In genomic region chr8:124274441-124275120, GRCm38 (mm10) we compare ENCODE assay signal across 11 mouse cellular contexts. TPM values are rescaled to one million over a fixed set of nuclear protein-coding genes. Genes with fewer than 3 reads are reported as not detected.
DNase-seq lines count a peak whose midpoint lies in the region; TF ChIP-seq lines count a peak whose summit lies in the region.
"Had no signal": no experiment of that assay in that cellular context is flagged by ENCODE, and none has a peak within 500 bp of the region (broad histone marks: within the 10 kb centered on the region; RNA-seq: fewer than 3 reads in every experiment).

No protein-coding gene starts in this region.

- in situ Hi-C loops in CH12.LX (cut with MboI; ENCODE audit: low pct_ligation_motif_present, low pct_unique_long_range_greater_than_20kb, low sequenced_read_pairs): loop anchor here (5.0 kb wide), 1 partner anchor 42 kb away; the partner anchor contains the start of gene Galnt2

- no peaks in the 10 kb centered on the region for H3K27me3 ChIP-seq in CH12.LX (replicated peaks)
- H3K27me3 ChIP-seq in embryonic facial prominence, embryonic 10.5 days (replicated peaks; ENCODE audit: low read depth, poor library complexity, severe bottlenecking): no peaks in the 10 kb centered on the region

- H3K4me1 ChIP-seq in CH12.LX (ENCODE audit: control insufficient read depth in 1 of 2, insufficient read depth in 2 of 2): peaks cover 64 to 84% of the 10 kb centered on the region in 2 experiments
- H3K4me1 ChIP-seq in brown adipose tissue, adult 24 weeks (ENCODE audit: control insufficient read depth, insufficient read depth, insufficient read length, low read length): peaks cover 56% of the 10 kb centered on the region
- H3K4me1 ChIP-seq in embryonic facial prominence, embryonic 10.5 days: peaks cover 36% of the 10 kb centered on the region

- 77% methylated on average over 10 of the region's 10 CpGs for WGBS in embryonic facial prominence, embryonic 10.5 days

- no peak for TF ChIP-seq CTCF in layer of hippocampus, adult 2 months (conservative IDR thresholded peaks at IDR 0.05)
- TF ChIP-seq CTCF in CH12.LX (conservative IDR thresholded peaks at IDR 0.05 in 1 of 2, IDR thresholded peaks at IDR 0.05 in 1 of 2; ENCODE audit: low read depth in 2 of 2, low read length in 2 of 2): no peak

- peaks cover 3 to 30% of the 10 kb centered on the region in 2 experiments for H3K36me3 ChIP-seq in CH12.LX (replicated peaks in 1 of 2; ENCODE audit: control insufficient read depth in 1 of 2, insufficient read depth in 1 of 2, low read length in 1 of 2)
- H3K36me3 ChIP-seq in embryonic facial prominence, embryonic 10.5 days (replicated peaks): peaks cover 30% of the 10 kb centered on the region

- no peak for DNase-seq in layer of hippocampus, adult 2 months (ENCODE audit: low spot score in 2 of 2)
- DNase-seq in layer of hippocampus, adult 9-10 months (ENCODE audit: low spot score): no peak
- no peak for DNase-seq in CH12.LX (ENCODE audit: extremely low read depth)
- DNase-seq in thymus, adult 18-20 months: peak; percentile 56 to 74
- DNase-seq in cerebellum, adult 9-10 months: no peak
- DNase-seq in embryonic facial prominence, embryonic 10.5 days (ENCODE audit: low spot score): no peak
- DNase-seq: cerebellum, adult 2 months; kidney, postnatal 10 days; liver; retina, postnatal 1 day had no signal

- H3K27ac ChIP-seq in layer of hippocampus, adult 2 months: peak overlapping the region; percentile 89
- no peak overlapping the region for H3K27ac ChIP-seq in CH12.LX (ENCODE audit: insufficient read depth, low read depth)
- H3K27ac ChIP-seq in brown adipose tissue, adult 24 weeks (replicated peaks; ENCODE audit: low read depth, low read length): peak overlapping the region; percentile 82; the same call in 1 of the 2 replicates
- H3K27ac ChIP-seq in embryonic facial prominence, embryonic 10.5 days (replicated peaks): no peak overlapping the region

- TF ChIP-seq POLR2A in CH12.LX (IDR thresholded peaks at IDR 0.05; ENCODE audit: low read depth, low read length): no peak

- peaks cover 6% of the 10 kb centered on the region; the same call in 1 of the 2 replicates for H3K79me2 ChIP-seq in CH12.LX (replicated peaks; ENCODE audit: control insufficient read depth, extremely low read depth, insufficient read depth, poor library complexity, severe bottlenecking)

- no peak overlapping the region for H3K4me3 ChIP-seq in layer of hippocampus, adult 2 months
- H3K4me3 ChIP-seq in CH12.LX (replicated peaks in 1 of 3; ENCODE audit: low read depth in 2 of 3, low read length in 2 of 3, poor library complexity in 1 of 3): no peak overlapping the region
- H3K4me3 ChIP-seq in brown adipose tissue, adult 24 weeks (ENCODE audit: insufficient read depth, low read depth, low read length): no peak overlapping the region
- no peak overlapping the region for H3K4me3 ChIP-seq in embryonic facial prominence, embryonic 10.5 days

- no peak overlapping the region for H3K4me2 ChIP-seq in CH12.LX (ENCODE audit: insufficient read depth, low read depth, poor library complexity, severe bottlenecking)

- H3K9me3 ChIP-seq in CH12.LX (replicated peaks; ENCODE audit: low read length): peaks cover 10% of the 10 kb centered on the region
- H3K9me3 ChIP-seq in embryonic facial prominence, embryonic 10.5 days: 0 out of 2 replicates have a peak, but pooled peaks cover 4% of the 10 kb centered on the region

- dilution Hi-C loops in CH12.LX (cut with MboI; ENCODE audit: extremely low pct_ligation_motif_present, extremely low pct_unique_long_range_greater_than_20kb, low sequenced_read_pairs): no loop called here

- TF ChIP-seq RAD21 in CH12.LX (IDR thresholded peaks at IDR 0.05; ENCODE audit: low read depth, low read length): no peak

- H3K9ac ChIP-seq in CH12.LX (ENCODE audit: insufficient read depth, low read depth): no peak overlapping the region

- TF ChIP-seq EP300 in CH12.LX (IDR thresholded peaks at IDR 0.05; ENCODE audit: low read length): 0 out of 2 replicates have a peak, but pooled peaks have one; percentile 32

TF ChIP-seq in CH12.LX, 34 proteins besides CTCF, POLR2A, EP300 and RAD21:
- TF ChIP-seq CHD1 (IDR thresholded peaks at IDR 0.05; ENCODE audit: low read depth, low read length) (no peak), TCF12 (IDR thresholded peaks at IDR 0.05; ENCODE audit: low read depth, low read length) (peak; percentile 43; the same call in 1 of the 2 replicates), MAFK (IDR thresholded peaks at IDR 0.05; ENCODE audit: insufficient replicate concordance, low read length) (no peak), BHLHE40 (IDR thresholded peaks at IDR 0.05; ENCODE audit: low read depth, low read length) (no peak)
TF ChIP-seq in CH12.LX: peak in this region for 1.

RNA-seq across cellular contexts. Expression of gene Galnt2, which starts 43.4 kb away (rescaled TPM):
- 10 to 100 TPM; 34.5 to 44.5 TPM for total RNA-seq in layer of hippocampus, adult 2 months (2021)
- 23.6 and 25.9 TPM in 2 replicates for total RNA-seq in CH12.LX (2012; rRNA removed)
- 18.6 and 23.2 TPM in 2 replicates for total RNA-seq in CH12.LX (2014; rRNA removed)
- polyA plus RNA-seq in CH12.LX (2012; ENCODE audit: insufficient read length, low read depth): 21.9 and 27.3 TPM in 2 replicates
- polyA plus RNA-seq in brown adipose tissue, adult 24 weeks (2012; ENCODE audit: insufficient read depth, insufficient read length, missing spikeins): 34.1 and 54.4 TPM in 2 replicates
- polyA plus RNA-seq in embryonic facial prominence, embryonic 10.5 days (2016; fragmentation: Nextera tagmentation; extraction: Ambion mirVana): 34.8 and 42.2 TPM in 2 replicates

Comparison
In these comparisons a context has a peak if more than half of its experiments do, and no peak if none do; other contexts are left out.
1. DNase-seq: peak in thymus, adult 18-20 months (2 of 2); none in layer of hippocampus, adult 2 months (0 of 2), layer of hippocampus, adult 9-10 months (single experiment), CH12.LX (single experiment), cerebellum, adult 9-10 months (single experiment) and embryonic facial prominence, embryonic 10.5 days (single experiment).
2. H3K27ac ChIP-seq: peak in layer of hippocampus, adult 2 months (single experiment) and brown adipose tissue, adult 24 weeks (single experiment); none in CH12.LX (single experiment) and embryonic facial prominence, embryonic 10.5 days (single experiment).